Mouse (Mus musculus): ENCODE measurements at regions not wholly inside any gene's neighbourhood (a gene's known extent, or its start where the extent isn't known, plus 50 kb on each side); places are given as distances from the start of the nearest gene placed in this dataset.

- no peak overlapping the region for H3K9ac ChIP-seq (ENCODE audit: control insufficient read depth, low read depth, low read length, poor library complexity, severe bottlenecking)
- DNase-seq (ENCODE audit: low read depth, low spot score), result peak; percentile 17
- no peak overlapping the region for H3K27ac ChIP-seq (ENCODE audit: control insufficient read depth, low read depth, low read length)
- H3K36me3 ChIP-seq (ENCODE audit: control insufficient read depth in 1 of 2, insufficient read depth in 2 of 2, low read length in 2 of 2), result no peaks in the 10 kb centered on the region
- no peaks in the 10 kb centered on the region for H3K4me1 ChIP-seq (ENCODE audit: control insufficient read depth in 1 of 2, insufficient read depth in 2 of 2, low read length in 2 of 2)
- H3K4me3 ChIP-seq (ENCODE audit: control insufficient read depth in 1 of 2, insufficient read depth in 1 of 2, low read depth in 2 of 2, low read length in 2 of 2), result no peak overlapping the region
- no peaks in the 10 kb centered on the region for H3K79me2 ChIP-seq (ENCODE audit: control insufficient read depth, insufficient read depth, low read length, poor library complexity)
- H3K27me3 ChIP-seq (ENCODE audit: control insufficient read depth in 1 of 2, insufficient read depth in 2 of 2, low read length in 2 of 2), result no peaks in the 10 kb centered on the region
- H3K9me3 ChIP-seq (replicated peaks; ENCODE audit: insufficient read depth, low read length), result no peaks in the 10 kb centered on the region
- TF ChIP-seq SIN3A (IDR thresholded peaks at IDR 0.05; ENCODE audit: low read length) (no peak), SMC3 (IDR thresholded peaks at IDR 0.05; ENCODE audit: low read depth, low read length) (peak; percentile 62), MEF2A (IDR thresholded peaks at IDR 0.05; ENCODE audit: extremely low read depth, insufficient replicate concordance, low read depth, low read length, poor library complexity, severe bottlenecking) (no peak), CHD2 (IDR thresholded peaks at IDR 0.05; ENCODE audit: low read length) (no peak), ZNF384 (IDR thresholded peaks at IDR 0.05; ENCODE audit: low read depth, low read length) (no peak), CHD1 (IDR thresholded peaks at IDR 0.05; ENCODE audit: low read depth, low read length) (no peak), HCFC1 (IDR thresholded peaks at IDR 0.05; ENCODE audit: low read depth, low read length) (no peak), TCF12 (IDR thresholded peaks at IDR 0.05; ENCODE audit: low read depth, low read length) (no peak), ZKSCAN1 (IDR thresholded peaks at IDR 0.05; ENCODE audit: low read depth, low read length) (no peak), ZC3H11A (IDR thresholded peaks at IDR 0.05; ENCODE audit: low read depth, low read length) (peak; percentile 49), POLR2A (IDR thresholded peaks at IDR 0.05; ENCODE audit: control insufficient read depth in 1 of 2, insufficient read depth in 1 of 2, low read depth in 1 of 2, low read length in 2 of 2, poor library complexity in 1 of 2) (no peak), USF2 (IDR thresholded peaks at IDR 0.05; ENCODE audit: borderline replicate concordance in 1 of 2, insufficient read depth in 1 of 2, low read depth in 1 of 2, low read length in 2 of 2) (no peak), EP300 (IDR thresholded peaks at IDR 0.05; ENCODE audit: low read depth in 1 of 2, low read length in 2 of 2) (no peak), TAL1 (IDR thresholded peaks at IDR 0.05; ENCODE audit: low read length) (no peak), MAZ (IDR thresholded peaks at IDR 0.05; ENCODE audit: low read depth, low read length) (no peak), RAD21 (IDR thresholded peaks at IDR 0.05; ENCODE audit: low read depth, low read length) (peak; percentile 70), GATA1 (IDR thresholded peaks at IDR 0.05; ENCODE audit: low read depth, low read length) (no peak), CTCF (IDR thresholded peaks at IDR 0.05 in 2 of 3, conservative IDR thresholded peaks at IDR 0.05 in 1 of 3; ENCODE audit: control insufficient read depth in 1 of 3, insufficient read depth in 1 of 3, low read depth in 2 of 3, low read length in 3 of 3, poor library complexity in 1 of 3, severe bottlenecking in 1 of 3) (peak; percentile 34 to 58 (median 39); a peak in 5 of 6 replicates)
Measured at GRCm38 (mm10) chrX:58620403-58620802, 288.8 kb upstream of the 4930550L24Rik start.
